Mouse (Mus musculus): ENCODE results near the gene Emc9. TPM values are rescaled to one million over a fixed set of nuclear protein-coding genes. Genes with fewer than 3 reads are reported as not detected.

Emc9 gene
- 40.1 TPM for polyA plus RNA-seq (2014; fragmentation: Illumina TruSeq; extraction: RNeasy Lipid Tissue Mini Kit (QIAGEN cat#74804); ENCODE audit: low read depth, low replicate concordance)

DNA sequence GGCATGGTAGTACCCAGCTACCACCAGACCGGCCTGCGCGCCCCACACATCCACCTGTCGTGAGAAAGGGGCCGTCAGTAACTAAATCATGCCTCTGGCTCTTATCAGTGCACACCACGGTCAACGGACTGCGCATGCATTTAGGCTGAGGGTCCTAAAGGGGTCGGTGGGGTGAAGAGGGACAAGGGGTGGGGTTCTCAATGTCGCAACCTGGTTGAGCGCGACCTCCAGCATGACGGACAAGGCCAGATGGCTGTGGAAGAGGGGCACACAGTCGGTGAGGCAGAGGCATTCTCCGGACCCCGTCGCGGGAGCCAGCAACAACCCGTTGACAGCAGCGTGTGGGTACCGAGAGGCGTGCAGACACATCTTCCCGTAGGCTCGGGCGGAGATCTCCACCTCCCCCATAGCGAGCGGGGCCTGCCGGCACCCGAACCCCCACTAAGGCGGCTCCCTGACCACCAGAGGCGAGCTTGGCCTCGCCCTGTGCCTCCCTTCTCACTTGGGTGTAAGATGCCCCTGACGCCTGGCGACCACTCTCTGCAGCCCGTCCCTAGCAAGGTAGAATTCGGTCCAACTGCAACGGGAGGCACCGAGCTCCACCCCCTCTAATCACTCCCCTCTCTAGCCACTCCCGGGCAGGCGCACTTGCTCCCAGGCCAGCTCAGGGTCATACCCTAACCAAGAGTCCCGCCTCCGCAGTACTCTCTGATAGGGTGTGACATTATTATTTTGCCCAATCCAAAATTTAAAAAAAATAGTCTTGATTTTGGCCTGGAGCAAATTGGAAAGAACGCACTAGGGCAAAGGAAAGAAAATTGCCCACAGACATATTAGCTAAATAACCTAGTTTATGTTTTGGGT, at the start of gene Emc9:
Gene Emc9, minus strand, starts transcription at position 601 of the 864 bp plus-strand sequence.

DNA sequence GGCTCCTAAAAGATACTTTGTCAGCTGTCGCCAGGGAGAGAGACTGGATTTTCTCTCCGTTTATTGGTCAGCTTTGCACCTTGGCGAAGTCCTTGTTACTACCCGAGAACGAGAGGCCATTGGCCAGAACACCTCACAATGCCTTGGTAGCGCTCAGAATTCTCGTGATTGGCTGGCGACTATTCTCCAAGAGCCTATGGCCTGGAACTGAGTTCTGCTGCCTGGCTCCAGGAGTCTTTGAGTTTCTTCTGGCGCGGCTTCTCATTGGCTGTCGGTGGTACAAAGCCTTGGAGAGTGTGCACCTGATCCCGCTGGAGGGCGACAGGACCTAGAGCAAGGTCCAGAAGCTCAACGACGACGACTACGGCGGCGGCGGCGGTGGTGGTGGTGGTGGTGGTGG, 32.7 kb upstream of the Emc9 start, which contains the start of gene Rec8:
Gene Rec8, plus strand, starts transcription at position 216 of the 400 bp plus-strand sequence.

DNA sequence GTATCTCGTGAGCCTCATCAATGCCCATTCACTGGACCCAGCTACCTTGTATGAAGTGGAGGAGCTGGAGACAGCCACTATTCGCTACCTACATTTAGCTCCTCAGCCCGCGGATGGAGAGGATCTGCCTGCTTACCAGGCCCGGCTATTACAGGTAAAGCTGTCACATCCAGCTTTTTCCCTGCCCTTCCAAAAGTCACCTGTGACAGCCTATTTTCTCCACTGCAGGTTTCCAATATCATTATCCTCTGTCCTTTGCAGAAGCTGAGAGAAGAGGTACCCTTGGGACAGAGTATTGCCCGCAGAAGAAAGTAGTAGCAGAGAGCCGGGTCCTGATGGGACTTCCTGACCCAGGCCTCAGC, 18.1 kb upstream of the Emc9 start, which contains the start of gene Irf9:
Gene Irf9, plus strand, starts transcription at position 301 of the 362 bp plus-strand sequence.

DNA sequence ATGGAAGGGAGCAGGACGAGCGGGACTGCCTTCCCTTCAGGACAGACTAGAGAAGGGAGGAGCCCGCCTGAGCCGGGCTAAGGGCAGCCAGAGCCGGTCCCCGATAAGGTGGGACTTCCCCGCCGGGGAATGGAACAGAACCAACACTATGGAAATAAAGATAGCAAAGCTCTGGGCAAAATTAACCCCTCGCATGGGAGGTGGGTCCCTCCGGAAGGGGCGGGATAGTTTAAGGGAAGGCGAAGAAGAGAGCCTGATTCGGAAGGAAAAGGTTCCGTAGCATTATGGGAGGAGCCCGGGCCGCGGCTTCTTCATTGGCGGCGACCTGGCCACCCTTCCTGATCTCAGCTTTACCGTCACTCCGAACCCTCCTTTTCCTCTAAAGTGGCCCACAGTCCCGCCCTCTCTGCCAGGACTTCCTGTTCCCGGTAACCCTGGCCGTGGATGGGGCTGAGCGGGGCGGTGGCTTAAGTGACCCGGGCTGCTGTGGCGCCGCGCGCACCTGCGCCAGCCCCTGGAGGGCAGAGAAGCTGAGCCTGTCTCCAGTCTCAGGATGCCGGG, 6.3 kb upstream of the Emc9 start, which contains the start of gene Rnf31:
Gene Rnf31, plus strand, starts transcription at position 378 of the 561 bp plus-strand sequence.

DNA sequence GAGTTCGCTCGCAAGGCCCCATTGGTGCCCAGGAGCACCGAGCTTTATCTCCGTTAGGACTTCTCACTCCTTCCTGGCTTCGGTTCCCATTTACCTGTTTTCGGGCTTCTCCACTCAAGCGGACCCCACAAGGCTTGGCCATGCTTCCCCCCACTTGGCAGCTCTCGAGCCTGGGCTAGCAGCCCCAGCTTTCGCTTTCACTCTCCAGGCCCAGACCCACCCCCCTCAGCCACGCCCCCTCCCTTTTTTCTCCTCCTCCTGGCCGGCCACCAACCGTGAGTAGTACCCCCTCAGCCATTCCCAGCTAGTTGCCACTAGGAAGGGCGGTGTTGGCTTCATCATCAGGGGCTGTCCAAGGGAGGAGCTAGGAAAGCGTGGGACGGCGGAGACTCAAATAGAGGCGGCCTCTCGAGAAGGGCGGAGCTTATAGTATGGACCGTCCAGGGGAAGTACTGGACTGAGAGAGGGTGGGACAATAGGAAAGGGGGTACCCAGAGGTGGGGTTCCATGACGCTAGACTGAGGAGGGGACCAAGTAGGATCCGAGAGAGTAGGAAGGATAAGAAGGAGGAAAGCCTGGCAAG, 5.7 kb upstream of the Emc9 start, which contains the start of gene Psme2:
Gene Psme2, minus strand, starts transcription at position 366 of the 583 bp plus-strand sequence.

DNA sequence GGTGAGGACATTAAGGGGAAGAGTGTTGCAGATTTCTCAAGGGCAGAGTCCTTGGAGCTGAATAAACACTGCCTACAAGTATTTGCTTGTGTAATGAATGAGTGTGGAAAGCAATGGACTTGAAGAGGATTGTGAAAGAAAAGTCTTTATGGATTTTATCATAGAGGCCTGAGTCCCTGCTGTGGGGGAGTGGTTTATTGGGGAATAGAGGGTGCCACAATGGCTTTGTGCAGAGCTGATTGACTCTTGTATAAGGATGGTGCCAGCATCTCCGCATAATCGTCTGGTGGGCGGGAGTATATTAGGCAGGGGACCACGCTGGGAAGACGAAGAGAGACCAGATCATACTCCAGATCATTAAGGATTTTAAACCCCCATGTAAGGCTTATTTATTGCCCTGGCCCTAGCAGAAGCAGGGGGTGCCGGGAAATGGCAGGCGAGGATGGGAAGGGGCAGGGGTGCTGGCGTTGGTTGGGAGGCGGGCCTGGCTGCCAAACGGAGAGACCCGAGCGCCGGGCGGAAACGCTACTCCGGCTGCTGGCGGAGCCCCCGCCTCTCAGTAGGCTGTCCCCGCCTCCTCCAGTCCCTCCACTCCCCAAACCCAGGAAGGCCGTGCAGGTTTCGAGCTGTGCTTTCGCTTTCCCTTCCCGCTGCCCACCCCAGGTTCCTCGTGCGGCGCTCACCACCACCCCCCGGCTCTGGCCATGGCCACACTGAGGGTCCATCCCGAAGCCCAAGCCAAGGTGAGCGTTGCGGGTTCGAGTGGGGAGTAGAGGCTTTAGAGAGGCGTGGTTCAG, 7.0 kb downstream of the Emc9 start, which contains the start of gene Psme1:
Gene Psme1, plus strand, starts transcription at position 253 of the 797 bp plus-strand sequence.

DNA sequence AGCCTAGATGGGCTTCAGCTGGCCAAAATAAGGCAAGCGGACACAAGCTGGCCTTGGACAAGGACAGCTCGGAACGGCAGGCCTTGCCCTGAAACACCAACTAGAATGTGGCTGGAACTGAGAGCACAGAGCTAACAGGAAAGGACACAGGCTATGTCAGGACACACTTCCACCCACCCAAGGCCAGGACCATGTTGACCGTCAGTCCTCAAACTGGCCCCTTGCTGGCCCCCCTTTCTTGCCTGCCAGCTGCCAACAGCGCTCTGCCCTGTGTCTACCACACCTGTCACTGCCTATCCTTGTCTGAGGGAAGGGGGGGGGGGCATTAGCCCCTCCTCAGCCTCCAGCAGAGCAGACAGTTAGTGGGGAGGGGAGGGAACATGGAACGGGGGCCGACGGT, 9.8 kb downstream of the Emc9 start, which contains the start of gene Fitm1:
Gene Fitm1, plus strand, starts transcription at position 316 of the 400 bp plus-strand sequence.

DNA sequence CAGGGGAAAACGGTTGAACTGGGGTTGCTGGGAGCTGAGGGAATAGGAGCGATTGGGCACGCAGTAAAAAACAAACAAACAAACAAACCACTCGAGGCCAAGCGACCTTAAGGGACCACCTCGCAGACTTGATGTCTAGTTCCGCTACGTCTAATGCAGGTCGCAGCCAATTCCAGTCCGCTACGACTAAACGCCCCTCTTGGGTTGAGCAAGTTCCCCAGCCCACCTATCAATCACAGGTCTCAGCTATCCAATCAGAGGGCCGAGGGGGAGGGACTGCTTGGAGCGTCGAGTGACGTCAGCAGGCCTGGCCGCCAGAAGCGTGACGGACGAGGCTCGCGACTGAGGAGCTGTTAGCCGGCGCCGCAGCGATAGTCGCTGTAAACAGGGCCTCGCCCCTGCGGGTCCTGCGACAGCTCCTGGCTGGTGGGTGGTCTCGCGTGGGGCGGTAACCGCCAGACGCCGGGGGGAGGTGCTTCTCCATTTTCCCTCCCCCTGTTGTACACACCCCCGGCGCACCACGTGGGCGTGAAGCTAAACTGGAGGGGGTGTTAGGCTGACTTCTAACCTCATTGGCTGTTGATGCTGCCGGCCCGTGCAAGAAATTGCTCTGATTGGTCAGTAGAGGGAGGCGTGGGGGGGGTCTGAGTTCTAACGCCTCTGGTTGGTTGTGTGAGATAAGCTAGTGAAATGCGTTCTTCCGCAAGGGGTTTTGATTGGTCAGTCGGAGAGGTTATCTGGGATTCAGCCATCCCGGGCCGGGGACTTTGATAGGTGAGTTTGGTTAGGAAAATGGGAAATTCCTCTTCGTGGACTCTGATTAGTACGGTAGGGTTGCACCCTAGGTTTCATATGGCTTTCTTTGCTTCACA, 24.7 kb downstream of the Emc9 start, which contains the start of gene A730061H03Rik:
Gene A730061H03Rik, minus strand, starts transcription at position 205 of the 872 bp plus-strand sequence.

DNA sequence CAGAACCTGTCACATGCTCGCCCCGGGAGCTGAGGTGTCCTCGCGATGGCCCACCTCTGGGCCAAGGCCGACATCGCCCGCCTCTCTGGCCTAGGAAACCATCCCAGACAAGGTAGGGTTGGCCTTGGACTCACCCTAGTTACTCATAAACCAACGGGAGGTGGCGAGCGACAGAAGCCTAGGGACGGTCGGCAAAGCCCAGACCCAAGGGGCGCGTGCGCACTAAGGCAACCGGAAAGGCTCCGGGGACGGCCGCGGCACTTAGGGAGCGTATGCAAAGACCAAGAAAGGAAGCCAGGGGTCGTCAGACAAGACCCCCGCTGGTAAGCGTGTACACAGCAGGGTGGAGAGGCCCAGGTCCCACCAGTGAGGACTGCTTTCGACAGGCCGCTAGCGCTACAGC, 25.3 kb downstream of the Emc9 start, which contains the start of gene Dcaf11:
Gene Dcaf11, plus strand, starts transcription at position 208 of the 403 bp plus-strand sequence.

DNA sequence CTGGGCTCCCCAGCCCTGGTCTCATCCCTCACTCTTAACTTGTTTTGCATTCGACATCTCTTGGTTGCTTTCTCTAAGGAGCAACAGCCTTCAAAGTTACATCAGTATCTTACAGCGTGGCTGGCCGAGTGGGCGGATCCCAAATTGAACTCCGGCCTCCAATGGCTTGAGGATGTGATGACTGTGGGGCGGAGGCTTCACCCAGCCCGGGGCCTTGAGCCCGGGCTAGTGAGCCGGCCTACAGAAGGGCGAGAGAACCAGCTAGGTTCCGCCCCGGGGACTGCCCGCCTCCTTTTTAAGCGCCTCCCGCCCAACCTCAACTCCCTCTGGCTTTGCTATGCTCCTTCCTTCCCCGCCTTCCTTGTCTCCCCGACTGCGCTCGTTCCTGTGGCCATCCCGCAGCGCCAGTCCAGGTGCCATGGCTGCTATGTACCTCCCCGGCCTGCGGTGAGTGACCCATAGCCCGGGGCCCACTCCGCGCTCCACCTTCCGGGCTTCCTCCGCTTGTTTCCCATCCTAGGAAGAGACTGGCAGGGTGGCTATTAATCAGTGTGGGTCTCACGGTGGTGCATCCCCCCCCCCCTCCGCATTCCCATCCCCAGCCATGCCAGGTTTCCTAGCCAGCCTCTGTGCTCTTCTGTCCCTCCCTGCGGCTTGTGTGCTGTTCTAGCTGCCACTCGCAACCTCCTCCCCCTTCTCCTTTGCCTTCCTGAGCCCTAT, 44.9 kb downstream of the Emc9 start, which contains the start of gene Pck2:
Gene Pck2, plus strand, starts transcription at position 200 of the 720 bp plus-strand sequence.

Other genes with a start within 250 kb of the Emc9 start
- 82.3 TPM for gene Dhrs4, start 106.5 kb downstream of the Emc9 start, polyA plus RNA-seq (2014; fragmentation: Illumina TruSeq; extraction: RNeasy Lipid Tissue Mini Kit (QIAGEN cat#74804); ENCODE audit: low read depth, low replicate concordance)
- gene Carmil3, start 94.7 kb downstream of the Emc9 start, polyA plus RNA-seq (2014; fragmentation: Illumina TruSeq; extraction: RNeasy Lipid Tissue Mini Kit (QIAGEN cat#74804); ENCODE audit: low read depth, low replicate concordance) = 0.93 TPM
- not detected for gene Cpne6, start 74.9 kb downstream of the Emc9 start, polyA plus RNA-seq (2014; fragmentation: Illumina TruSeq; extraction: RNeasy Lipid Tissue Mini Kit (QIAGEN cat#74804); ENCODE audit: low read depth, low replicate concordance)
- gene Nrl, start 60.3 kb downstream of the Emc9 start, polyA plus RNA-seq (2014; fragmentation: Illumina TruSeq; extraction: RNeasy Lipid Tissue Mini Kit (QIAGEN cat#74804); ENCODE audit: low read depth, low replicate concordance) = not detected
- 33.9 TPM for gene Pck2, start 45.0 kb downstream of the Emc9 start, polyA plus RNA-seq (2014; fragmentation: Illumina TruSeq; extraction: RNeasy Lipid Tissue Mini Kit (QIAGEN cat#74804); ENCODE audit: low read depth, low replicate concordance)
- 139 TPM for gene Dcaf11, start 25.3 kb downstream of the Emc9 start, polyA plus RNA-seq (2014; fragmentation: Illumina TruSeq; extraction: RNeasy Lipid Tissue Mini Kit (QIAGEN cat#74804); ENCODE audit: low read depth, low replicate concordance)
- 1.9 TPM for gene A730061H03Rik, start 24.9 kb downstream of the Emc9 start, polyA plus RNA-seq (2014; fragmentation: Illumina TruSeq; extraction: RNeasy Lipid Tissue Mini Kit (QIAGEN cat#74804); ENCODE audit: low read depth, low replicate concordance)
- gene Fitm1, start 9.7 kb downstream of the Emc9 start, polyA plus RNA-seq (2014; fragmentation: Illumina TruSeq; extraction: RNeasy Lipid Tissue Mini Kit (QIAGEN cat#74804); ENCODE audit: low read depth, low replicate concordance) = 0.46 TPM
- gene Psme1, start 7.2 kb downstream of the Emc9 start, polyA plus RNA-seq (2014; fragmentation: Illumina TruSeq; extraction: RNeasy Lipid Tissue Mini Kit (QIAGEN cat#74804); ENCODE audit: low read depth, low replicate concordance) = 110 TPM
- gene Psme2, start 5.8 kb upstream of the Emc9 start, polyA plus RNA-seq (2014; fragmentation: Illumina TruSeq; extraction: RNeasy Lipid Tissue Mini Kit (QIAGEN cat#74804); ENCODE audit: low read depth, low replicate concordance) = 153 TPM
- gene Rnf31, start 6.4 kb upstream of the Emc9 start, polyA plus RNA-seq (2014; fragmentation: Illumina TruSeq; extraction: RNeasy Lipid Tissue Mini Kit (QIAGEN cat#74804); ENCODE audit: low read depth, low replicate concordance) = 20.2 TPM
- 46.8 TPM for gene Irf9, start 18.3 kb upstream of the Emc9 start, polyA plus RNA-seq (2014; fragmentation: Illumina TruSeq; extraction: RNeasy Lipid Tissue Mini Kit (QIAGEN cat#74804); ENCODE audit: low read depth, low replicate concordance)
- 25.8 TPM for gene Rec8, start 32.7 kb upstream of the Emc9 start, polyA plus RNA-seq (2014; fragmentation: Illumina TruSeq; extraction: RNeasy Lipid Tissue Mini Kit (QIAGEN cat#74804); ENCODE audit: low read depth, low replicate concordance)
- 45.8 TPM for gene Ipo4, start 50.7 kb upstream of the Emc9 start, polyA plus RNA-seq (2014; fragmentation: Illumina TruSeq; extraction: RNeasy Lipid Tissue Mini Kit (QIAGEN cat#74804); ENCODE audit: low read depth, low replicate concordance)
- gene Gm49378, start 52.6 kb upstream of the Emc9 start, polyA plus RNA-seq (2014; fragmentation: Illumina TruSeq; extraction: RNeasy Lipid Tissue Mini Kit (QIAGEN cat#74804); ENCODE audit: low read depth, low replicate concordance) = 0.86 TPM
- gene Tm9sf1, start 58.5 kb upstream of the Emc9 start, polyA plus RNA-seq (2014; fragmentation: Illumina TruSeq; extraction: RNeasy Lipid Tissue Mini Kit (QIAGEN cat#74804); ENCODE audit: low read depth, low replicate concordance) = 96.9 TPM
- gene Tssk4, start 64.9 kb upstream of the Emc9 start, polyA plus RNA-seq (2014; fragmentation: Illumina TruSeq; extraction: RNeasy Lipid Tissue Mini Kit (QIAGEN cat#74804); ENCODE audit: low read depth, low replicate concordance) = 5.4 TPM
- gene Mdp1, start 75.2 kb upstream of the Emc9 start, polyA plus RNA-seq (2014; fragmentation: Illumina TruSeq; extraction: RNeasy Lipid Tissue Mini Kit (QIAGEN cat#74804); ENCODE audit: low read depth, low replicate concordance) = 46.3 TPM
- gene Gmpr2, start 86.6 kb upstream of the Emc9 start, polyA plus RNA-seq (2014; fragmentation: Illumina TruSeq; extraction: RNeasy Lipid Tissue Mini Kit (QIAGEN cat#74804); ENCODE audit: low read depth, low replicate concordance) = 25.4 TPM
- gene Nedd8, start 86.8 kb upstream of the Emc9 start, polyA plus RNA-seq (2014; fragmentation: Illumina TruSeq; extraction: RNeasy Lipid Tissue Mini Kit (QIAGEN cat#74804); ENCODE audit: low read depth, low replicate concordance) = 186 TPM
- 14.4 TPM for gene Tinf2, start 96.5 kb upstream of the Emc9 start, polyA plus RNA-seq (2014; fragmentation: Illumina TruSeq; extraction: RNeasy Lipid Tissue Mini Kit (QIAGEN cat#74804); ENCODE audit: low read depth, low replicate concordance)
- gene Tgm1, start 128.6 kb upstream of the Emc9 start, polyA plus RNA-seq (2014; fragmentation: Illumina TruSeq; extraction: RNeasy Lipid Tissue Mini Kit (QIAGEN cat#74804); ENCODE audit: low read depth, low replicate concordance) = 2.5 TPM
- 28.8 TPM for gene Rabggta, start 137.0 kb upstream of the Emc9 start, polyA plus RNA-seq (2014; fragmentation: Illumina TruSeq; extraction: RNeasy Lipid Tissue Mini Kit (QIAGEN cat#74804); ENCODE audit: low read depth, low replicate concordance)
- gene Dhrs1, start 160.4 kb upstream of the Emc9 start, polyA plus RNA-seq (2014; fragmentation: Illumina TruSeq; extraction: RNeasy Lipid Tissue Mini Kit (QIAGEN cat#74804); ENCODE audit: low read depth, low replicate concordance) = 77.8 TPM
- 15.5 TPM for gene Nop9, start 160.4 kb upstream of the Emc9 start, polyA plus RNA-seq (2014; fragmentation: Illumina TruSeq; extraction: RNeasy Lipid Tissue Mini Kit (QIAGEN cat#74804); ENCODE audit: low read depth, low replicate concordance)
- 5.3 TPM for gene Cideb, start 173.2 kb upstream of the Emc9 start, polyA plus RNA-seq (2014; fragmentation: Illumina TruSeq; extraction: RNeasy Lipid Tissue Mini Kit (QIAGEN cat#74804); ENCODE audit: low read depth, low replicate concordance)
- gene Ltb4r2, start 176.1 kb upstream of the Emc9 start, polyA plus RNA-seq (2014; fragmentation: Illumina TruSeq; extraction: RNeasy Lipid Tissue Mini Kit (QIAGEN cat#74804); ENCODE audit: low read depth, low replicate concordance) = 0.77 TPM
- gene Ltb4r1, start 180.7 kb upstream of the Emc9 start, polyA plus RNA-seq (2014; fragmentation: Illumina TruSeq; extraction: RNeasy Lipid Tissue Mini Kit (QIAGEN cat#74804); ENCODE audit: low read depth, low replicate concordance) = 2.9 TPM
- gene Adcy4, start 198.8 kb upstream of the Emc9 start, polyA plus RNA-seq (2014; fragmentation: Illumina TruSeq; extraction: RNeasy Lipid Tissue Mini Kit (QIAGEN cat#74804); ENCODE audit: low read depth, low replicate concordance) = 9.6 TPM
- gene Ripk3, start 203.6 kb upstream of the Emc9 start, polyA plus RNA-seq (2014; fragmentation: Illumina TruSeq; extraction: RNeasy Lipid Tissue Mini Kit (QIAGEN cat#74804); ENCODE audit: low read depth, low replicate concordance) = 3.7 TPM
- 8.8 TPM for gene Nfatc4, start 237.8 kb upstream of the Emc9 start, polyA plus RNA-seq (2014; fragmentation: Illumina TruSeq; extraction: RNeasy Lipid Tissue Mini Kit (QIAGEN cat#74804); ENCODE audit: low read depth, low replicate concordance)

Measured in adipose tissue, adult 10 weeks (tissue).